Mouse (Mus musculus) E14TG2a.4 (cell line): ENCODE results near the gene Erlec1.

Source experiments
- H3K27me3 ChIP-seq: 2 replicates; pipeline ENCODE4 v1.6.1; 2014; ENCODE audit warnings: low read length, control low read depth; ENCODE audit not compliant: insufficient read depth
- H3K36me3 ChIP-seq: 2 replicates; pipeline ENCODE4 v1.6.1; 2014; ENCODE audit warnings: low read length, control low read depth; ENCODE audit not compliant: insufficient read depth
- H3K4me1 ChIP-seq: replicated peaks from 2 replicates; pipeline ENCODE4 v1.6.1; 2014; ENCODE audit warnings: low read depth, low read length, control low read depth
- H3K4me3 ChIP-seq: replicated peaks from 2 replicates; pipeline ENCODE4 v1.5.1; 2014; ENCODE audit warnings: mild to moderate bottlenecking, low read length
- H3K9me3 ChIP-seq: 2 replicates; pipeline ENCODE4 v1.6.1; 2014; ENCODE audit warnings: low read length, control low read depth
- CTCF ChIP-seq: conservative IDR thresholded peaks from 2 replicates; pipeline ENCODE4 v1.5.1; 2014; ENCODE audit warnings: low read length
- NANOG ChIP-seq: IDR thresholded peaks from 2 replicates; pipeline ENCODE4 v1.6.1; 2014; ENCODE audit warnings: borderline replicate concordance, low read length, mixed read lengths
- POU5F1 ChIP-seq: IDR thresholded peaks from 2 replicates; pipeline ENCODE4 v1.6.1; 2014; ENCODE audit warnings: low read length, borderline replicate concordance

Erlec1 gene

GRCm38 (mm10) chr11:30899312-30899711, 54.8 kb downstream of the Erlec1 start:
- TF ChIP-seq NANOG, result no peak
- TF ChIP-seq CTCF, result no peak
- no peak for TF ChIP-seq POU5F1
- no peaks in the 10 kb centered on the region; the same call in 1 of the 2 replicates for H3K4me1 ChIP-seq
- peaks cover 7% of the 10 kb centered on the region; the same call in 1 of the 2 replicates for H3K9me3 ChIP-seq
- H3K27me3 ChIP-seq, result no peaks in the 10 kb centered on the region
- no peaks in the 10 kb centered on the region for H3K36me3 ChIP-seq
- H3K4me3 ChIP-seq, result no peak overlapping the region

DNA sequence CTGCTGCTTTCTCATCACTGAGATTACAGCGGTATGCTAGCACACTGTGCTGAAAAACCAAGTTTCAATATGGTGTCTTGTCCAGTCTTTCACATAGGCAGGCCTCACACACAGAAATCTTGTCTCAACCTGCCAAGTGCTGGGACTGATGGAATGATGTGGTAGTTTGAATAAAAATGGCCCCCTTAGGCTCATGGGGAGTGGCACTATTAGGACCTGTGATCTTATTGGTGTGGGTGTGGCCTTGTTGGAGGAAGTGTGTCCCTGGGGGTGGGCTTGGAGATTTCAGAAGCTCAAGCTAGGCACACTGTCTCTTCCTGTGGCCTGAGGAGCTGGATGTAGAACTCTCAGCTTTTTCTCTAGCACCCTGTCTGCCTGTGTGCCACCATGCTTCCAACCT, 57.9 kb downstream of the Erlec1 start:
- no peak for TF ChIP-seq CTCF
- TF ChIP-seq NANOG, result no peak
- TF ChIP-seq POU5F1, result no peak
- 0 out of 2 replicates have a peak, but pooled peaks cover 3% of the 10 kb centered on the region for H3K27me3 ChIP-seq
- no peak overlapping the region for H3K4me3 ChIP-seq
- no peaks in the 10 kb centered on the region; the same call in 1 of the 2 replicates for H3K4me1 ChIP-seq
- no peaks in the 10 kb centered on the region for H3K36me3 ChIP-seq
- H3K9me3 ChIP-seq, result peaks cover 7% of the 10 kb centered on the region; the same call in 1 of the 2 replicates

- H3K27me3 ChIP-seq, result peaks cover 7% of the 10 kb centered on the region; the same call in 1 of the 2 replicates
- no peak for TF ChIP-seq NANOG
- TF ChIP-seq POU5F1, result no peak
- TF ChIP-seq CTCF, result no peak
- no peak overlapping the region for H3K4me3 ChIP-seq
- peaks cover 11% of the 10 kb centered on the region; the same call in 1 of the 2 replicates for H3K4me1 ChIP-seq
- H3K36me3 ChIP-seq, result no peaks in the 10 kb centered on the region
- no peaks in the 10 kb centered on the region for H3K9me3 ChIP-seq
Measured at GRCm38 (mm10) chr11:30888153-30888552, 66.0 kb downstream of the Erlec1 start.

- Histone ChIP-seq H3K9me3 (no peaks in the 10 kb centered on the region), H3K4me1 (peaks cover 11% of the 10 kb centered on the region; the same call in 1 of the 2 replicates), H3K36me3 (peaks cover under 1% of the 10 kb centered on the region; the same call in 1 of the 2 replicates), H3K27me3 (peaks cover 3% of the 10 kb centered on the region; the same call in 1 of the 2 replicates), H3K4me3 (peak within 1 kb of the TSS; percentile 87)
- no peak for TF ChIP-seq POU5F1
- TF ChIP-seq NANOG, result no peak
- TF ChIP-seq CTCF, result no peak
Measured at GRCm38 (mm10) chr11:30885171-30885871, 68.8 kb downstream of the Erlec1 start, which contains the start of the genes Gpr75 and Asb3. Gpr75 (plus strand) TSS chr11:30885358. Asb3 (plus strand) TSS chr11:30885416.
